Mouse (Mus musculus): ENCODE measurements around the gene Herc6. TPM values are rescaled to one million over a fixed set of nuclear protein-coding genes. Genes with fewer than 3 reads are reported as not detected.
"Not testable (repeated sequence)": the region's sequence is repeated elsewhere in the genome, so short reads cannot be mapped to it uniquely, and the experiment has no call there.

The Herc6 gene
- total and polyA plus RNA-seq, 3 experiments, result 2.4 to 5.1 TPM; not detected in 1

DNA sequence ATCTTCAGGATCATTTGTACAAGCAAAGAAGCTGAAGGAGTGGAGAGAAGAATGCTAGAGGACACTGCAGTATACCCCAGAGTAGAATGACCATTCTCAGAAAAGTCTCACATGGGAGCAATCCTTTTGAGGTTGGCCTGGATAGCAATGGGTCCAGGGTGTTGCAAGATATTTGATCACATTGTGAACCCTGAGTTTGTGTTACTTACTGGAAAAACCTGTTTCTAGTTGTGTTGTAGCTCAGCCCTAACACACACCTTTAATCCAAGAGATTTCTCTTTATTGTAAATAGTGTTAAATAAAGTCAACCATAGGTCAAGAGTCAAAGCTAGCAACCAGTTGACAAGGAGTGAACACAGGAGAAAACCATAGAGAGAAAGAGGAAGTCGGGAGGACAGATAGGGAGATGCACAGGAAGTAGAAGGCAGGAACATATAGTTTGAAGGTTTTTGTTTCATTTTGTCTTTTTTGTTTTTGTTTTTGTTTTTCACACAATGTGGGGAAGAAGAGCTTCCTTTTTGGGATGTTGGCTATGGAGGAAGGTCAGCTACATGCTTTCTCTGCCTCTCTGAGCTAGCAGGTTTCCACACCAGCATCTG lies 39.0 kb upstream of the Herc6 start (continued):
- TF ChIP-seq CTCF (IDR thresholded peaks at IDR 0.05 in 2 of 3, conservative IDR thresholded peaks at IDR 0.05 in 1 of 3; ENCODE audit: control insufficient read depth in 1 of 3, insufficient read depth in 1 of 3, low read depth in 2 of 3, low read length in 3 of 3, poor library complexity in 1 of 3, severe bottlenecking in 1 of 3), result no peak
- no peak for TF ChIP-seq GABPA (IDR thresholded peaks at IDR 0.05; ENCODE audit: low read depth, low read length)
- TF ChIP-seq RAD21 (IDR thresholded peaks at IDR 0.05; ENCODE audit: low read depth, low read length), result no peak
- no peak for TF ChIP-seq USF1 (IDR thresholded peaks at IDR 0.05; ENCODE audit: low read depth, low read length)
- no peak for TF ChIP-seq ZMIZ1 (IDR thresholded peaks at IDR 0.05; ENCODE audit: low read depth, low read length)
- no peak for TF ChIP-seq KAT2A (conservative IDR thresholded peaks at IDR 0.05; ENCODE audit: low read depth, low read length)
- 0 out of 4 replicates have a peak, but pooled peaks of 1 of the 2 experiments have one; percentile 3 for TF ChIP-seq EP300 (IDR thresholded peaks at IDR 0.05; ENCODE audit: low read depth in 1 of 2, low read length in 2 of 2)
- no peak for TF ChIP-seq ZKSCAN1 (IDR thresholded peaks at IDR 0.05; ENCODE audit: low read depth, low read length)
- TF ChIP-seq ETS1 (IDR thresholded peaks at IDR 0.05; ENCODE audit: low read depth, low read length), result peak; percentile 65; the same call in 1 of the 2 replicates
- TF ChIP-seq MAX (IDR thresholded peaks at IDR 0.05; ENCODE audit: low read length), result no peak
- no peak for TF ChIP-seq MAFK (IDR thresholded peaks at IDR 0.05; ENCODE audit: borderline replicate concordance, low read depth, low read length)
- TF ChIP-seq BHLHE40 (IDR thresholded peaks at IDR 0.05; ENCODE audit: borderline replicate concordance, low read depth, low read length), result no peak
- no peak for TF ChIP-seq CHD2 (IDR thresholded peaks at IDR 0.05; ENCODE audit: low read length)
- TF ChIP-seq ELF1 (IDR thresholded peaks at IDR 0.05; ENCODE audit: low read depth, low read length), result 0 out of 2 replicates have a peak, but pooled peaks have one; percentile 29
- no peak for TF ChIP-seq SMC3 (IDR thresholded peaks at IDR 0.05; ENCODE audit: low read depth, low read length)
- TF ChIP-seq POLR2AphosphoS2 (IDR thresholded peaks at IDR 0.05; ENCODE audit: low read length), result no peak
- TF ChIP-seq CHD1 (IDR thresholded peaks at IDR 0.05; ENCODE audit: low read depth, low read length), result no peak
- peak; percentile 82 for TF ChIP-seq HCFC1 (IDR thresholded peaks at IDR 0.05; ENCODE audit: low read depth, low read length)
- TF ChIP-seq UBTF (IDR thresholded peaks at IDR 0.05; ENCODE audit: borderline replicate concordance, insufficient read depth, low read depth, low read length), result no peak

DNA sequence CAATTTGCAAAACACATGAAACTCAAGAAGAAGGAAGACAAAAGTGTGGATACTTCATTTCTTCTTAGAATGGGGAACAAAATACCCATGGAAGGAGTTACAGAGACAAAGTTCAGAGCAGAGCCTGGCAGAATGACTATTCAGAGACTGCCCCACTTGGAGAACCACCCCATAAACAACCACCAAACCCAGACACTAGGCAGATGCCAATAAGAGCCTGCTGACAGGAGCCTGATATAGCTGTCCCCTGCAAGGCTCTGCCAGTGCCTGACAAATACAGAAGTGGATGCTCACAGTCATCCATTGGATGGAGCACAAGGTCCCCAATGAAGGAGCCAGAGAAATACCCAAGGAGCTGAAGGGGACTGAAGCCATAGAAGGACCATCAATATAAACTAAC lies 37.2 kb upstream of the Herc6 start:
- H3K9me3 ChIP-seq (replicated peaks; ENCODE audit: insufficient read depth, low read length); DNase-seq (ENCODE audit: low read depth, low spot score); H3K27ac ChIP-seq (ENCODE audit: control insufficient read depth, low read depth, low read length); H3K27me3 ChIP-seq (ENCODE audit: control insufficient read depth in 1 of 2, insufficient read depth in 2 of 2, low read length in 2 of 2); H3K9ac ChIP-seq (ENCODE audit: control insufficient read depth, low read depth, low read length, poor library complexity, severe bottlenecking); H3K79me2 ChIP-seq (ENCODE audit: control insufficient read depth, insufficient read depth, low read length, poor library complexity); H3K4me3 ChIP-seq (ENCODE audit: control insufficient read depth in 1 of 2, insufficient read depth in 1 of 2, low read depth in 2 of 2, low read length in 2 of 2); H3K4me1 ChIP-seq (ENCODE audit: control insufficient read depth in 1 of 2, insufficient read depth in 2 of 2, low read length in 2 of 2); H3K36me3 ChIP-seq (ENCODE audit: control insufficient read depth in 1 of 2, insufficient read depth in 2 of 2, low read length in 2 of 2): not testable (repeated sequence)

Measured in MEL (cell line).